Mouse (Mus musculus) thymus, postnatal 14 days (tissue): ENCODE results near the gene Myod1.

Experiments
- DNase-seq: peaks from one replicate; pipeline ENCODE4 v3.0.0; 2021

The Myod1 gene

DNA sequence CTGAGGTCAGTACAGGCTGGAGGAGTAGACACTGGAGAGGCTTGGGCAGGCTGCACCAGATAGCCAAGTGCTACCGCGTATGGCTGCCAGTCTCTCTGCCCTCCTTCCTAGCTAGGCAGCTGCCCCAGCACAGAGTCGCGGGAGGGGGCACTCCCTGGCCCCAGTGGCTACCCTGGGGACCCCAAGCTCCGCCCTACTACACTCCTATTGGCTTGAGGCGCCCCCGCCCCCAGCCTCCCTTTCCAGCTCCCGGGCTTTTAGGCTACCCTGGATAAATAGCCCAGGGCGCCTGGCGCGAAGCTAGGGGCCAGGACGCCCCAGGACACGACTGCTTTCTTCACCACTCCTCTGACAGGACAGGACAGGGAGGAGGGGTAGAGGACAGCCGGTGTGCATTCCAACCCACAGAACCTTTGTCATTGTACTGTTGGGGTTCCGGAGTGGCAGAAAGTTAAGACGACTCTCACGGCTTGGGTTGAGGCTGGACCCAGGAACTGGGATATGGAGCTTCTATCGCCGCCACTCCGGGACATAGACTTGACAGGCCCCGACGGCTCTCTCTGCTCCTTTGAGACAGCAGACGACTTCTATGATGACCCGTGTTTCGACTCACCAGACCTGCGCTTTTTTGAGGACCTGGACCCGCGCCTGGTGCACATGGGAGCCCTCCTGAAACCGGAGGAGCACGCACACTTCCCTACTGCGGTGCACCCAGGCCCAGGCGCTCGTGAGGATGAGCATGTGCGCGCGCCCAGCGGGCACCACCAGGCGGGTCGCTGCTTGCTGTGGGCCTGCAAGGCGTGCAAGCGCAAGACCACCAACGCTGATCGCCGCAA is at the start of gene Myod1:
Myod1 (plus strand) TSS at position 303 of the 836 bp plus-strand sequence.
- no peak for DNase-seq

DNA sequence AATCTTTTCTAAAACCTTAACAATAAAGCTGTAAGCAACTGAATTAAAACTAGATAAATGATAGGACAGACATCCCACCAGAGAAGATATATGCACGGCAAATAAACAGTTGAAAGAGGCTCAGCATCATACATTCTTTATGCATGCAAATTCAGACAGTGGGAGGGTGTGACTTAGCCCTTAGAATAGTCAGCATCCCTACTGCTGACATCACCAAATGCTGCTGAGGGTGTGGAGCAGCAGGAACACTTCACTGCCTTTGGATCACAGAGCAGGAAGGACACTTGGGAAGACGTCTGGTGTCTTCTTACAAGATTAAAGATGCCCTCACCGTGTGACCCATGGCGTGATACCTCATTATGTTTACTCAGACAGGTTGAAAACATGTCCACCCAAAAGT is 48.4 kb upstream of the Myod1 start:
- DNase-seq = no peak

DNA sequence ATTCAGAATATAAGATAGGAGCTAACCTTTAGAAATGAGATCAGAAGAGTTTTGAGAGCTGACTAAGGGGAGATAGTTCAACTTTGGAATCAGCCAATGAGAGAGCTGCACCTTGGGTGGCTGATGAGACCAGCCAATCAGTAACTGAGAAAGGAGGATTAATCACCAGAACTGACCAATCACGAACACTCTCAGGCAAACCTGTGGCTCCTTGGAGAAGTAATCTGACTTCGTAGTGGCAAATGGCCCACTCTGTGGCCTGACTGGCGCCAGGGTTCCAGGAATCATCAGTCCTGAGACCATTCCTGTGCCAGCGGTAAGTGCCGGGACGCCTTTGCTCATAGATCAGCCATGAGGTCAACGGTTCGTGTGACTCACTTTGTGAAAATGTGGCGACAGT is 38.9 kb upstream of the Myod1 start:
- no peak for DNase-seq

DNA sequence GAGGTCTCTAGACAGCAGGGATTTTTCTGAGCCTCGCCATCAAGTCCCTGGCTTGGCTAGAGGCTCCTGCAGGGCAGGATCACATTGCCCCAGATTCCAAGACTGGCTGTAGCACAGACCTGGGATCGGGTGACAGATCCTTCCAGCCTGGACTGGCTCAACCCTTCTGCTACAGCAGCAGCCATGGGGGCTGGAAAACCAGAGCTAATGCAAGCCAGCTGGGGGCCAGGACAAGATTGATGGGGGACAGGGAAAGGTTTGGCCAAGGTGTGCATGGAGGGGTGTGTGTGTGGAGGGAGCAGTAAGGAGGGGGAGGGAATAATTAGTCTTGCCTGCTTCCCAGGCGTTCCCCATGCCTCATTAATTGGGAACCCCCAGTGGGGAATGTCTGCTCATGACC is 36.5 kb upstream of the Myod1 start:
- DNase-seq = no peak

DNA sequence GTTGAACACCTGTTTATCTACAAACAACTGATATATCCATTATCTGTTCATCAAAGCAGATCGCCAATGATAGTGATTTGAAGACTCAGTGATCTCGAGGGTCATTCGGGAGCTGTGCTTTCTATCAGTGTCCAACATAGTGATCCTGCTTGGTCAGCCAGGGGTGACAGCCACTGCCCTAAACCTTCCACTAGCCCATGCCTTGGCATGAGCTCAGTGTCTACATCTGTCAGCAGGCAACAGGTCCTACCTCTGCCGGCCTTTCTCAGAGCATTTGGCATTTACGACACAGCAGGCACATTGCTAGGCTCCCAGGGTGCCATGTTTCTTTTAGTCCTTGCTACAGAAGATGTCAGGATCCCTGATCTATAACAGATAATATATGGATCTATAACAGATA is 36.0 kb upstream of the Myod1 start:
- no peak for DNase-seq

DNA sequence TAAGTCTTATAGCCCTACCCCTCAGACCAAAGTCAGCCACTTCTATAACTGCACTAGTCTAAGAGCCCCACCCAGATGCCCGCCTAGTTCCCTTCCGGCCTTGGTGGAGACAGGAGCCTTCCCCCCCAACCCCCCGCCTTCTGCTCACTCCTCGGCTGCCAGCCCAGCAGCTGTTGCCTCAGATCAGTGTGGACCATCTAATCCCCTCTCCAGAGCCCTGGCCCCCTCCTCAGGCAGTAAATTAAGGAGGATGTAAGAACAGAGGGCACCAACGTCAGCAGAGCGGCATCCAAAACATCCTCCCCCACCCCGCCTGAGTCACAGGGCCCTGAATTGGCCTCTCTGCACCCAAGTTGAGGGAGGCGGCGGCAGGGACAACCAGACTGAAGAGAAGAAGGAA is 34.8 kb upstream of the Myod1 start:
- DNase-seq = no peak

DNA sequence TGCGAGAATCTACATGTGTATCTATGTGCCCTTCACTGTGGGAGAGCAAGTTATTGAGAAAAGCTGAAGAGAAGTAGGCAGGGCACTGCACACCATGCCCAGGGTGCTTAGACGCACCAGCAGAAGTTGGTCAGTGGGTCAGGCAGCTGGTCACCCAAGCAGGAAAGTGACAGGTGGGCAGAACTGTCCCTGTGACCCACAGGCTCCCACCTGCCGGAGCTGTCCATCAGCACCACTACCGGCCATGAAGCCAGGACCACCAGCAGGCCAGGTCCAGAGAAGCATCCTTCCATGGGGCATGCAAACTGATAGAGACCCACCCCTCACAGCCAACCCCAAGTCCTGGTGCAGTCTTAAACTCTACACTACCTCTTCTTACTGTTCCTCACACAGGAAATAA is 28.6 kb upstream of the Myod1 start:
- DNase-seq = no peak

DNA sequence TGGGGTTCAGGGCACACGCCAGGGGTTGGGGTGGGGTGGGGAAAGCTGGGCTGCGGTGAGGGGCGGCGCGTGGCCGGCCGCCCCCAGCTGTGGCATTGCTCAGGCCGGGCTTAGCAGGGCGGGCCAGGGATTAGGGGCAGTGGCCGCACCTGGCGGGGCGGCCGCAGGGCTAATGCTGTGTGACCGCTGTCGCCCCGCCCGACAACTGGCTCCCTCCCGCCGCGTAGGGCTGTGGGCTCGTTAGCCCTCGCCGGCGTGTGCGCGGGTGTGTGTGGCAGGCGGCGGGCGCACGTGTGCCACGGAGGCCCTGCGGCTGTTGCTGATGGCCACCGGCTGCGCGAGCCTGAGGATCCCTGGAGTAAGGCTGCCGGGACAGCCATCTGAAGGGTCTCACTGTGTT is 27.5 kb upstream of the Myod1 start:
- no peak for DNase-seq

DNA sequence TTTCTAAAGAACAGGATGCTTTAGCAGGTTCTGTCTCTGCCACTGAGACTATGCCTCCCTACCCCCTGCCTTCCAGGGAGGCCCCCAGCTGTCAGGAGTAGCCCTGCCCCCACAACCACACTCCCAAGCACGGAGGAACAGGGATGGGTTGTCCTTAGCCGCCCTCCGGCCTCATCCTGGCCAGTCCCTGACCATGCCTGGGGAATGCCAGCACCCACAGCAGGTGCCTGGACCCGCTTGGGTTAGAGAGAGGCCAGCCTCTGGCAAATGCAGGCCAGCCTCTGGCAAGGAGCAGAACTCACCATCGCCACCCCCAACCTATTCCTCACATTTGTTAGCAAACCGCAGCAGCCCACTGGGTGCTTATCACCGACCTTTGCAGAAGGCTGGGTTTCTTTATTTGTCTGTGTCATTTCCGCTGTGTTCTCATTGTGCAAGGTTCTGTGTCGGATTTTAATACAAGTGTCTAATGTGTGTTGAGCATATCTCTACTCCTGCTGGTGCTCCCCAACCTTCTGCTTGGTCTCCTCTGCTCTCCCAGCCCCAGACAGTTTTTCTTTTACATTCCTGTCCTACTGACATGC is 26.1 kb upstream of the Myod1 start:
- no peak for DNase-seq

DNA sequence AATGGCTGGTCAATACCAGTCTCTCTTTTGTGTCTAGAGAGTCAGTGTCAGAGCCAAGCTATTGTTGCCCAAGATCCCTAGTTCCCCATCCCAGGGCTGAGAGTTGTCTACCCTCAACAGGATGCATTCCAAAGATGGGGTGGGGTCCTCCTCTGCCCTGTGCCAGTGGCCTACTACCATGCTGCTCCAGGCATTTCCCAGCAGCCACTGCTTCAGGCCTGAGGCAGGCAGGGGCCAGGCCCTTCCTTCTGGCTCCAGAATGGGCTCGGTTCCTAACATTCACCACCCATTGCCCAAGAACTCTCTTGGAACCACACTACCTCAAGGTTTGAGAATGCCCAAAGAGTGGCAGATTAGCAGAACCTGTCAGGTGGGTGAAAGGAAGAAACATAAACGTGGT is 23.5 kb upstream of the Myod1 start:
- DNase-seq = no peak

DNA sequence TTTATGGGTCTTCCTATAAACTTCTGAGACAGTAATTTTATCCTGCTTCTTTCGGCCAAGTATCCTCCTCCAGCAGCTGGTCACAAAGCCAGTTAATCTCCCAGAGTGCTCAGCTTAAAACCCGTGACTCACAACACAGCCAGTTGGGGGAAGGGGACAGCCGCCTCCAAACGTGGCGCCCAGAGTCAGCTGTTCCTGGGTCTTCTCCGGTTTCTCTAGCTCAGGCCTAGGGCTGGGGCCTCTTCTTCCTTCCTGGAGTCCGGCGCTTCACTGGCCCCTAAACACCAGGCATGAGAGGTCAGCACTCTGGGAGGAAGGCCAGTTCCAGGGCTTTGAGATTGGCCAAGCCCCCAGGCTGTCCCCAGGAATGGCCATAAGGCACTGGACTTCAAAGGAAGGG is 23.1 kb upstream of the Myod1 start:
- no peak for DNase-seq

DNA sequence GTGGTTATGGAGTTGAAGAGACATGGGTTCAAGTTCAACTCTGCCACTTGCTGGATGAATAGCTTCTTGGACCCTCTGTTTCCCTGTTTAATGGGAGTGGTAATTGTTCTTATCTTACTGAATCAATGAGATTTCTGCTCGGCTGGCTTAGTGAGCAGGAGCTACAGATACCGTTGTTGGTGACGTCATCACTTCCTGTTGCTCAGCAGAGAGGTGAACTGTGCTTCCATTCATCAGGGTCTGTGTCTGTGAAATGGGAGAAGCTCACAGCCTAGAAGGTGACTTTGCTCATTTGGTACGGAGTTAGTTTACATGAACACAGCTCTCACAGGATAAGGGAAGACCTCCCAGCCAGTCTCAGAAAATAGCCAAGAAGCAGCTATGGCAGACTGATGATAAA is 22.4 kb upstream of the Myod1 start:
- peak; percentile 8 for DNase-seq

DNA sequence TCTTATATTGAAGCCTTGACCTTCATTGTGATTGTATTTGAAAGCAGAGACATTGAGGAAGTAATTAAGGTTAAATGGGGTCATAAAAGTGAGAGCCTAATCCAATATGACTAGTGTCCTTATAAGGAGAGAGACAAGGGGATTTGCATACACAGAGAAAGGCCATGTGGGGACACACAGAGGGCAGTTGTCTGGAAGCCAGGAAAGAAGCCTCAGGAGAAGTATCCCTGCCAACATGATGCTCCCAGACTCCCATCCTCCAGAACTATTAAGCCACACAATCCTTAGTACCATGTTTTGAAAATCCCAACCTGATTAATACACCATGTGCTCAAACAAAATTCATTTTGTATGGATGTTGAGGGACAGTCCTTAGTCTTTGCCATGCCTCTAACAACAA is 14.5 kb upstream of the Myod1 start:
- no peak for DNase-seq

DNA sequence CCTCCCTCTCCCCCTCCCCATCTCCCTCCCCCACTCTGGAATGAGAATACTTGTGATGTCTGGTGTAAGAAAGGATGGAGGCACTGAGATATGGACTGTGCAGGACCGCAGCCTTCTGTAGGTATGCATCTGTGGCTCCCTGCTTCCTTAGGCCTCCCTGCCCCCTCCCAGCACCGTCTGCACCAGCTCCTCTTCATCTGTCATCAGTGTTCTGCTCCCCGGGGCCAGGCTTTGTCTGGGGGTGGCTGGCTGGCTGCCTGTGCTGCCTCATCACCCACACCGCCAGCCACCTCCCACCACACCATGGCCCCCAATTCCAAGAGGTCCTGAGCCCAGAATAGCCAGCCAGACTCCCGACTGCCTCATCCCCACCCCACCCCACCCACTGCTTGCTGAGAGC is 12.1 kb upstream of the Myod1 start:
- no peak for DNase-seq

DNA sequence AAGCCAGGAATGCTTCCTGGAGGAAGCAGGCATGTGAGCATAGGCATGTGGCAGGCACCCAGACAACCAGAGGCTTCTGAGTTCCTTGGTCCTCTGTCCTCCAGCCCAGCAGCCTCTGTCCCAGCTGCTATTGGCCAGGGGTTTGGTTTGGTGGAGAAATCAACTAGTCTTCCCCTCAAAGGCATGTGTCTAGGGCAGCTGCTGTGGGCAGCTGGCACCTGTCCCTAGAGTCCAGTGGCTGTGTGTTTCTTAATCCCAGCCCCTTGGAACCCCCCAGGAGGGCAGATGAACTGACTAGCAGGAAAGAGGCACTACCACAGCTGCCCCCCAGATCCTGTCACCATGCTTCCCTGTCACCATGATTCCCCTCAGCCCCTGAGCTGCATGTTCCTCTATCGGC is 10.5 kb upstream of the Myod1 start:
- no peak for DNase-seq

DNA sequence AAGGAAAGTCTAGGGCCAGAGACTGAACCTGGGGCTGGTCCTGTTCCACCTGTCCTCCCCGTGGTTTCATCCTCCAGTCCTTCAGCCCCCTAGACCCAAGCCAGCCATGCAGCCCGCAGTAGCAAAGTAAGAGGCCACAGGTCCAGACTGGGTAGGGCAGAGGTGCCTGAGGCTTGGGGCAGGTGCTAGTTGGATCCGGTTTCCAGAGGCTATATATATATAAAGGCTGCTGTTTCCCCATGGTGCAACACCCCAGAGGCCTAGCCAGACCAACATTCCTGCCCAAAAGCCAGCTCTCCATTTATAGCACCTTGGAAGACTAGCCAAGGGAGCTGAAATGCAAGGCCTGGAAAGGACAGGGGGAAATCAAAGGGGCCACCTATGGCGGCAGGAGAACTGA is 5.2 kb upstream of the Myod1 start:
- DNase-seq = no peak

DNA sequence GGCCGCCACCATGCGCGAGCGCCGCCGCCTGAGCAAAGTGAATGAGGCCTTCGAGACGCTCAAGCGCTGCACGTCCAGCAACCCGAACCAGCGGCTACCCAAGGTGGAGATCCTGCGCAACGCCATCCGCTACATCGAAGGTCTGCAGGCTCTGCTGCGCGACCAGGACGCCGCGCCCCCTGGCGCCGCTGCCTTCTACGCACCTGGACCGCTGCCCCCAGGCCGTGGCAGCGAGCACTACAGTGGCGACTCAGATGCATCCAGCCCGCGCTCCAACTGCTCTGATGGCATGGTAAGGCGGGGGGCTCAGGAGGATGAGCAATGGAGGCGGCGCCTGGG is 703 bp downstream of the Myod1 start:
- no peak for DNase-seq

DNA sequence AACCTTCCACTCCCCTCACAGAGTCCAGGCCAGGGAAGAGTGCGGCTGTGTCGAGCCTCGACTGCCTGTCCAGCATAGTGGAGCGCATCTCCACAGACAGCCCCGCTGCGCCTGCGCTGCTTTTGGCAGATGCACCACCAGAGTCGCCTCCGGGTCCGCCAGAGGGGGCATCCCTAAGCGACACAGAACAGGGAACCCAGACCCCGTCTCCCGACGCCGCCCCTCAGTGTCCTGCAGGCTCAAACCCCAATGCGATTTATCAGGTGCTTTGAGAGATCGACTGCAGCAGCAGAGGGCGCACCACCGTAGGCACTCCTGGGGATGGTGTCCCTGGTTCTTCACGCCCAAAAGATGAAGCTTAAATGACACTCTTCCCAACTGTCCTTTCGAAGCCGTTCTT is 1.8 kb downstream of the Myod1 start:
- peak; percentile 51 for DNase-seq

DNA sequence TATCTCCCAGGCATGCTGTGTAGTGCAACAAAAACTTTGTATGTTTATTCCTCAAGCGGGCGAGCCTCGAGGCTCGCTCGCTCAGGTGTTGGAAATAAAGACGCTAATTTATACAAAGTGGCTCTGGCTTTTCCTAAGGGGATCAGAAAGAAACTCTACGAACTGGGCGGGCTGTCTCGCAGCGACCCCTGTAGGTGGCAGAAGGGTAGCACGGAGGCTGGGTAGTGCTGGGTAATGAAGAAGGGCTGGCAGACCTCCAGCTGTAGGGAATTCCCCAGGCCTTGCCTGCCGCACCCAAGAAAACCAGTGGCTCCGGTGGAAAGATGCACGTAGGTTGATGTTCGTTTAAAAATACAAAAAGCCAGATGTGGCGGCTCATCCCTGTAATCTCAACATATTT is 2.7 kb downstream of the Myod1 start:
- peak; percentile 50 for DNase-seq

DNA sequence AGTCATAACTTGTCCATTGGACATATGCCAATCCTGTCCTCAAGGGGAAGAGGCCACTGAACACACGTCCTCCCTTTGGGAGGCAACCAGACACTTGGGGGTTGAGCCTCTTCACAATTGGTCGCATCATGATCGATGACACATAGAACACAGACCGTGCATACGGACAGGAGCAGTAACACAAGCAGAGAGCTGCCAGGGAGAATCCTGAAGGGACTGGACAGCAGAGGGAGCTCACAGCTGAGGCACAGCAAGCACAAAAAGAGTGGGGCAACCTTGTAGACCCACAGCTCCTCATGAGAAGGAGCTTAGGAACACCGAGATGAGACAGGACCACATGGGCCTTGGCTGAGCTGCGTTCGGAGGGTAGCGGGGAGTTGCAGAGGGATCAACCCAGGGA is 4.4 kb downstream of the Myod1 start:
- DNase-seq = no peak

DNA sequence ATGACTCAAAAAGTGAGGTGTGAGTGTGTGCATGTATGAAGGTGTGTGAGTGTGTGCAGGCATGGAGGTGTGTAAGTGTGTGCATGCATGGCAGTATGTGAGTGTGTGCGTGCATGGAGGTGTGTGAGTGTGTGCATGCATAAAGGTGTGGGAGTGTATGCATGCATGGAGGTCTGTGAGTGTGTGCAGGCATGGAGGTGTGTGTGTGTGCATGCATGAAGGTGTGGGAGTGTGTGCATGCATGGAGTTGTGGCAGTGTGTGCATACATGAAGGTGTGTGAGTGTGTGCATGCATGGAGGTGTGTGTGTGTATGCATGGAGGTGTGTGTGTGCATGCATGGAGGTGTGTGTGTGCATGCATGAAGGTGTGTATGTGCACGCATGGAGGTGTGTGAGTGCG is 11.2 kb downstream of the Myod1 start:
- DNase-seq = no peak

DNA sequence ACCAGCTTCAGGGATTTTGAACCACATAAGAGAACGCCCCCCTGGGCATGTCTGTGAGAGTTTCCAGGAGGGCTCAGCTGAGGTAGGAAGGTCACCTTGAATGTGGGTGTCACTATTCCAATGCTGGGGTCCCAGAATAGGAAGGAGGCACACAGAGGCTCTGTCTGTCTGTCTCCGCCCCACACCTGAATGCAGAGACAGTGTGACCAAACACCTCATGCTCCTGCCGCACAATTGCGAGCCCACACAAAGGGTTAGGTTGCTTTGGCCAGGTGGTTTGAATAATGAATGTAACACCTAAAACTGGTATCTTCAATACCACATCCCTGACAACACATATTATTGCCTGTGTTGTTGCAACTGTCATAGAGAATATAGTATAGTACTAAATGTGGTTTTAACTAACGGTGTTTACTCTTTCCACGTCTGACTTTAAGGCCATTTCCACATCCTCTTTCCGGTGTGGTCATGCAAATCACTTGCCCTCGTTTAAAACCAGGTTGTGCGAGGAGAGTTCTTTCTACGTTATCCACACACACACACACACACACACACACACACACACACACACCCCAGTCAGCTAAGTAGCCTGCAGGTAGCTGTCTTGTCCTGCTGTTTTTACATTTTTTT is 13.3 kb downstream of the Myod1 start:
- peak; percentile 28 for DNase-seq

DNA sequence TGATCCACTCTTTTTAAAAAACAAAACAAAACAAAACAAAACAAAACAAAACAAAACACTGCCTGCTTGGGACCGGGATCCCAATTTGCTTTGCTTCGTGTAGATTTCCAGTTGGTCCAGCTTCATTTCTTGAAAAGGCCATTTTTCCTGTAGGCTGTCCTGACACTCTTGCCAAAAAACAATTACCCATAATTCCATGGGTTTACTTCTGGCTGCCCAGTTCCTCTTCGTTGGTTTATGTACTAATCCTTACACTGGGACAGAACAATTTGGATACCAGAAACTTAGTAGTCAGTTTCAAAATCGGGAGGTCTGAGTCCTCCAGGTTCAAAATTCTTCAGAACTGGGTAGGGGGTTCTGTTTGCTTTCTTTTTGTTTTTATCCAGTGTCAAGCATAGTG is 14.0 kb downstream of the Myod1 start:
- DNase-seq = no peak

DNA sequence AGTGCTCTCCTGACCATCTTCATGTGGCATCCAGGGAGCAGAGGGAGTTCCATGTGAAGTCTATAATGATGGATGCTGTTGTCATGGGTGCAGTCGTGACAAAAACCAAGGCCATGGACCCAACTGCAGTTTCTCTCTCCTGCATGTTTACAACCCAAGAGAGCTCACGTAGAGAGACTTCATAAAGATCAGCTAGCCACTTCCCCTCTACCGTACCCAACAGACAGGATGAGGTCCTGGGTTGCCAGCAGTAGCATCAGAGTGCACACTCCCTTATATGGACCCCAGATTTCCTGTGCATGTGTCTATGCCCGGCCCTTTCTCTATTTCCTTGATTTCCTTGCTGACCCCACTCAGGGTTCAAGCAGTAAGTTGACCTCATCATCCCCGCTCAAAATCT is 15.4 kb downstream of the Myod1 start:
- peak; percentile 52 for DNase-seq

DNA sequence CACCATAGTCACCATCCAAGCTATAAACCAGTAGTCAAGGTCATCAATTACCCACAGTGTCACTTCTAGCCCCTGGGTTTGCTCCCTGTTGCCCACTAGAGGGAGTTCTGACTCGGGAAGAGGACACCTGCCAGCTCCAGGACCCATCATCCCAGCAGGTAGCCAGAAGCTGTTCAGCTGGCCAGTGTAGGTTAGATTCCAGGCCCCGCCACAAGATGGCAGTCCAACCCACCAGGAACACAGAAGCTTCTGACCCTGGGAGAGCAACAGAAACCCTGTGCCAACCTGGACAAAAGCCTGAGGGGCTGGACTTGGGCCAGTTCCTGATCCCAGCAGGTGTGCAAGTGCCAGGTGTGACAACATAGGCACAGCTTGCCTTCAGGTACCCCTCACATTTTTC is 16.8 kb downstream of the Myod1 start:
- DNase-seq = peak; percentile 81
